Mouse (Mus musculus): ENCODE data around the gene Zfp692. TPM values are rescaled to one million over a fixed set of nuclear protein-coding genes. Genes with fewer than 3 reads are reported as not detected.

Zfp692 gene
- total and polyA plus RNA-seq, 2 experiments from 2014 or later: 19.7 to 27.8 TPM

DNA sequence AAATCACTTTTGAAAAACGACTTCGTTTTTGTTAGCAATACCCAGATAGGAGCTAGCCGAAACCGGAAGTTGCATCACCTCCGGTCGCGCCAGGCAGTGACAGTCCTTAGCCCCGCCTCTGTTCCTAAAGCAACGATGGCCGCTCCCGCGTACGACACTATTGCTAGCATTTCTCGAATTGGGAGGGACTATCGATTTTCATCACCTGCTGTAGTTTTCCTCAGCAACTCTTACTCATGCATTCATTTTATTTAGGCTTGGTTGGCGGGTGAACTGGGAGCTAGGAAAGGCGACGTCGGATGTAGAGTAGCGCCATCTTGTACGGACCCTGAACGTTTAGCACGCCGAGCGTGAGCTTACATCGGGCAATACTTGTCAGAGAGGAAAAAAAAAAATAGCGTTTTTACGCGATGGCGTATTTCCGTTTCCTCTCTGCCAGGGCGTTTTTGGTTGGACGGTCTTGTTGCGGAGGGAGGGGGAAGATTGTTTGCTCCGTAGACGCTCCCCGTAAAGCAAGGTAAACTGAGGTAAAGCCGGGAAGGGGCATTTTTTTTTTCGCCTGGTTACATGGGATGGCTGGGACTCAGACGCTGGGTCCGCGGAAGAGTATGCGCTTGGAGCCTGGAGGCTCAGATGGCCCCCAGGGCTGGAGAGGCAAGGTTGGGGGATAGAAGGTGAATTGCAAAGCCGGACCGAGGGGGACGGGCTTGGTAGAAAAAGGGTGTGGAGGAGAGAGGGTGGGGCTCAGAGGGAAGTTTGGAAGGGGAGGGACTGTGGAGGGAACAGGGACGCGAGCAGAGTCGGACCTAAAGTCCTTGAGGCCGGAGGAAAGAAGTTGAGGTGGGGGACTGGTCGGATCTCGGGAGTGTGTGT, 23.6 kb downstream of the Zfp692 start, which contains the start of the genes Zfp672 and Sh3bp5l:
TSS of gene Zfp672 (minus strand) at position 64 of the 873 bp plus-strand sequence.
TSS of gene Sh3bp5l (plus strand) at position 449 of the 873 bp plus-strand sequence.
- no peaks in the 10 kb centered on the region for H3K27me3 ChIP-seq (ENCODE audit: insufficient read depth, low read length)

DNA sequence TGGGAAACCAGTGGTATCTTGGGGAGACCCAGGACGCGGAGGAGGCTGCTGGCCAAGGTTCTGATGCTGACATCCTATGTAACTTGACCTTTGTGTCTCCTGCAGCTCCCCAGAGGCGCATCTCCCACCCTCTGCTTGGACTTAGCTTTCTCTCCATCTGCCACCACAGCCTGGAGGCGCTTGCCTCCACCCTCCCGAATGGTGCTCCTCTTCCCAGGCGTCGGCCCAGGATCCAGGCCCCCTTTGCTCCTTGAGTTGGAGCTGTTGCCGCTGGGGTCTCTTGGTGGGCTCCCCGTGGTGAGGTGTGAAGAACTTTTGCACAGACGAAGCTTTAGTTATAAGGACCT, 24.3 kb downstream of the Zfp692 start:
- no peak for ATAC-seq

More for the DNA sequence above, 23.6 kb downstream of the Zfp692 start, which contains the start of the genes Zfp672 and Sh3bp5l:
- Histone ChIP-seq H3K9ac (replicated peaks; ENCODE audit: low read length) (peak within 1 kb of the TSS; percentile 76), H3K4me1 (ENCODE audit: insufficient read depth, low read length) (peaks cover 29% of the 10 kb centered on the region), H3K36me3 (ENCODE audit: insufficient read depth, low read length) (no peaks in the 10 kb centered on the region; the same call in 1 of the 2 replicates), H3K27ac (peak within 1 kb of the TSS; percentile 81), H3K9me3 (ENCODE audit: low read length) (no peaks in the 10 kb centered on the region), H3K4me3 (ENCODE audit: low read length) (peak within 1 kb of the TSS; percentile 80), H3K4me2 (ENCODE audit: low read depth, low read length) (peak within 1 kb of the TSS; percentile 77)
- WGBS: under 1% methylated on average over 52 of the region's 52 CpGs
- DNase-seq (ENCODE audit: low spot score) (peak; percentile 97), ATAC-seq (peak; percentile 96)
- peak; percentile 23; the same call in 1 of the 2 replicates for TF ChIP-seq CTCF (IDR thresholded peaks at IDR 0.05; ENCODE audit: low read depth)

DNA sequence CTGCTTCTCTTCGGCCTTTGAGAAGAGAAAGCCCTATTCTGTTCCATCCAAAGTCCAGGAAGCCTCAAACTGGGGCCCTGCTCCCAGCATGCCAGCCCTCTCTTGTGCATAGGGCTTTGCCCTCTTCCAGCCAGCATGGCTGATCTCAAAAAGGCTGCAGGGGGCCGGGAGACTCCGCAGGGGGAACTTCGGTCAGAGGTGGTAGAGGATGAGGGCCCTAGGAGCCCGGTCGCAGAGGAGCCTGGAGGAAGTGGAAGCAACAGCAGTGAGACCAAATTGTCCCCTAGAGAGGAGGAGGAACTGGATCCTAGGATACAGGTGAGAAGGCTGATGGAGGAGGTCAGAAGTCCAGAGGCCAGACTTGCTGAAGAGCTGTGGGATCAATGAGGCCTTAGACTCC, 24.7 kb downstream of the Zfp692 start:
- DNase-seq (ENCODE audit: low spot score) (no peak), ATAC-seq (no peak)
- 0 out of 2 replicates have a peak overlapping the region, but pooled peaks have one; percentile 81 for H3K27ac ChIP-seq
- H3K4me3 ChIP-seq (ENCODE audit: low read length): peak overlapping the region; percentile 80
- WGBS: 82% methylated on average over 6 of the region's 6 CpGs
- H3K4me1 ChIP-seq (ENCODE audit: insufficient read depth, low read length): peaks cover 29% of the 10 kb centered on the region
- H3K36me3 ChIP-seq (ENCODE audit: insufficient read depth, low read length): peaks cover 3% of the 10 kb centered on the region; the same call in 1 of the 2 replicates
- H3K9ac ChIP-seq (replicated peaks; ENCODE audit: low read length): peak overlapping the region; percentile 76
- H3K27me3 ChIP-seq (ENCODE audit: insufficient read depth, low read length): no peaks in the 10 kb centered on the region
- no peaks in the 10 kb centered on the region for H3K9me3 ChIP-seq (ENCODE audit: low read length)
- TF ChIP-seq CTCF (IDR thresholded peaks at IDR 0.05; ENCODE audit: low read depth): no peak
- peak overlapping the region; percentile 77 for H3K4me2 ChIP-seq (ENCODE audit: low read depth, low read length)

More for the DNA sequence above, 24.3 kb downstream of the Zfp692 start:
- DNase-seq (ENCODE audit: low spot score): no peak
- H3K9me3 ChIP-seq (ENCODE audit: low read length): no peaks in the 10 kb centered on the region
- H3K27me3 ChIP-seq (ENCODE audit: insufficient read depth, low read length): no peaks in the 10 kb centered on the region
- peak overlapping the region; percentile 81; the same call in 1 of the 2 replicates for H3K27ac ChIP-seq
- WGBS: 29% methylated on average over 9 of the region's 10 CpGs
- H3K4me1 ChIP-seq (ENCODE audit: insufficient read depth, low read length): peaks cover 29% of the 10 kb centered on the region
- H3K4me3 ChIP-seq (ENCODE audit: low read length): peak overlapping the region; percentile 80
- H3K9ac ChIP-seq (replicated peaks; ENCODE audit: low read length): peak overlapping the region; percentile 76
- no peak for TF ChIP-seq CTCF (IDR thresholded peaks at IDR 0.05; ENCODE audit: low read depth)
- peak overlapping the region; percentile 77 for H3K4me2 ChIP-seq (ENCODE audit: low read depth, low read length)
- no peaks in the 10 kb centered on the region; the same call in 1 of the 2 replicates for H3K36me3 ChIP-seq (ENCODE audit: insufficient read depth, low read length)

DNA sequence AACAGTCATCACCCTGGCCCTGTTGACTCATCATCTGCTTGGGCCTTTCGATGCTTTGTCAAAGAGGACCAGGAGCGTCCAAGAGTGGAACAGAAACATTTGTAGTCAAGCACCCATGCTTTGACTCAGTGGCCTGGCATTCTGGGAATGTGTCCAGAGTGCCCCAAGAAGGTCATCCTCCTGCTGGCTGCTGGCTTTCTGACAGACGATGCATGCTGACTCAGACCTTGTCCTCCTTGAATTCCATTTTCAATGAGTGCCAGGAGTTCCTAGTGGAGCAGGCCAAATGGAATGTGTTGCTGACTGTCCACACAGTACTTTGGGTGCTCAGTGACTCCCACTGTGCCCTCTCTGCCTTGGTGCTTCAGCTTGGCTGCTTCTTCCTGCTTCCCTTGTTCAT, 27.9 kb downstream of the Zfp692 start:
- Histone ChIP-seq H3K9ac (replicated peaks; ENCODE audit: low read length) (no peak overlapping the region), H3K36me3 (ENCODE audit: insufficient read depth, low read length) (peaks cover 25% of the 10 kb centered on the region), H3K4me3 (ENCODE audit: low read length) (no peak overlapping the region), H3K4me2 (ENCODE audit: low read depth, low read length) (no peak overlapping the region), H3K27ac (no peak overlapping the region), H3K9me3 (ENCODE audit: low read length) (no peaks in the 10 kb centered on the region), H3K27me3 (ENCODE audit: insufficient read depth, low read length) (no peaks in the 10 kb centered on the region), H3K4me1 (ENCODE audit: insufficient read depth, low read length) (peaks cover 19% of the 10 kb centered on the region)
- no peak for DNase-seq (ENCODE audit: low spot score)
- no peak for ATAC-seq
- WGBS: 52% methylated on average over 3 of the region's 3 CpGs
- no peak for TF ChIP-seq CTCF (IDR thresholded peaks at IDR 0.05; ENCODE audit: low read depth)

DNA sequence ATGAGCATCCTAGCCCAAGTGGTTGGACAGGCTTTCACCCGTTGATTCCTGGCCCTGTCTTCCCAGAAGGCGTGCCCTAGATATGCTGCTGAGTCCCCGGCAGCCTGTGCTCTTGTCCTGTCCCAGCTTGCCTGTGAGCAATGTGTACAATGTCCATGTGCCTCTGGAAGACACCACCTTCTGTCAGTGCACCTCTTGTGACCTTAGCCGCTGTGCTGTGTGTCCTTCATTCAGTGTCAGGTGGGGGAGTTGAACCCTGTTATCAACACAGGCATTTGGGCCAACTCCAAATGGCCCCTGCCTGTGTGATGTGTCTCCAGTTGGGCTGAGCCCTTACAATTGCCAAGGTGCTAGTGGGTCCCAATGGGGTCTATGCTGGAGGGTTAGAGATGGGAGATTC, 39.9 kb downstream of the Zfp692 start:
- 92% methylated on average over 4 of the region's 4 CpGs for WGBS
- H3K4me1 ChIP-seq (ENCODE audit: insufficient read depth, low read length): no peaks in the 10 kb centered on the region
- no peak overlapping the region for H3K4me2 ChIP-seq (ENCODE audit: low read depth, low read length)
- H3K27me3 ChIP-seq (ENCODE audit: insufficient read depth, low read length): no peaks in the 10 kb centered on the region
- TF ChIP-seq CTCF (IDR thresholded peaks at IDR 0.05; ENCODE audit: low read depth): no peak
- H3K9me3 ChIP-seq (ENCODE audit: low read length): no peaks in the 10 kb centered on the region
- H3K4me3 ChIP-seq (ENCODE audit: low read length): no peak overlapping the region
- DNase-seq (ENCODE audit: low spot score): no peak
- no peak overlapping the region for H3K9ac ChIP-seq (replicated peaks; ENCODE audit: low read length)
- peaks cover 36% of the 10 kb centered on the region for H3K36me3 ChIP-seq (ENCODE audit: insufficient read depth, low read length)
- no peak overlapping the region for H3K27ac ChIP-seq
- no peak for ATAC-seq

DNA sequence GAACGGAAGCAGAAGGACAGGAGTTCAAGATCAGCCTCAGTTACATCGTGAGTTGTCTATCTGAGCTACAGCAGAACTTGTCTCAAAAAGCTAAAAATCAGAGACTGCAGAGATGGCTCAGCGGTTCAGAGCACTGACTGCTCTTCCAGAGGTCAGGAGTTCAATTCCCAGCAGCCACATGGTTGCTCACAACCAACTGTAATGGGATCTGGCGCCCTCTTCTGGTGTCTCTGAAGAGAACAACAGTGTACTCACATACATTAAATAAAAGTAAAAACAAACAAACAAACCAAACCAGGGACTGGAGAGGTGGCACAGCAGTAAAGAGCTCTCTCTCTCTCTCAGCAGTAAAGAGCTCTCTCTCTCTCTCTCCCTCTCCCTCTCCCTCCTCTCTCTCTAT, 43.8 kb downstream of the Zfp692 start:
- H3K27ac ChIP-seq: no peak overlapping the region
- no peaks in the 10 kb centered on the region for H3K4me1 ChIP-seq (ENCODE audit: insufficient read depth, low read length)
- H3K9ac ChIP-seq (replicated peaks; ENCODE audit: low read length): no peak overlapping the region
- H3K9me3 ChIP-seq (ENCODE audit: low read length): no peaks in the 10 kb centered on the region
- TF ChIP-seq CTCF (IDR thresholded peaks at IDR 0.05; ENCODE audit: low read depth): peak; percentile 38
- no peak overlapping the region for H3K4me3 ChIP-seq (ENCODE audit: low read length)
- 72% methylated on average over 4 of the region's 4 CpGs for WGBS
- DNase-seq (ENCODE audit: low spot score) (no peak), ATAC-seq (no peak)
- peaks cover 21% of the 10 kb centered on the region for H3K36me3 ChIP-seq (ENCODE audit: insufficient read depth, low read length)
- H3K4me2 ChIP-seq (ENCODE audit: low read depth, low read length): no peak overlapping the region
- no peaks in the 10 kb centered on the region for H3K27me3 ChIP-seq (ENCODE audit: insufficient read depth, low read length)
